Mouse (Mus musculus) monocyte, adult 2 months (primary cell): ENCODE measurements around the gene Dcun1d5.
A peak's percentile ranks its signal among the peaks of the same experiment; 100 is the strongest.
"Not testable (repeated sequence)": the region's sequence is repeated elsewhere in the genome, so short reads cannot be mapped to it uniquely, and the experiment has no call there.

Experiments used
- DNase-seq, 2 experiments: peaks; one replicate each; pipeline ENCODE4 v3.0.0; 2022; ENCODE audit warnings: low spot score in 2 of 2, low read depth in 1 of 2

Gene Dcun1d5

DNA sequence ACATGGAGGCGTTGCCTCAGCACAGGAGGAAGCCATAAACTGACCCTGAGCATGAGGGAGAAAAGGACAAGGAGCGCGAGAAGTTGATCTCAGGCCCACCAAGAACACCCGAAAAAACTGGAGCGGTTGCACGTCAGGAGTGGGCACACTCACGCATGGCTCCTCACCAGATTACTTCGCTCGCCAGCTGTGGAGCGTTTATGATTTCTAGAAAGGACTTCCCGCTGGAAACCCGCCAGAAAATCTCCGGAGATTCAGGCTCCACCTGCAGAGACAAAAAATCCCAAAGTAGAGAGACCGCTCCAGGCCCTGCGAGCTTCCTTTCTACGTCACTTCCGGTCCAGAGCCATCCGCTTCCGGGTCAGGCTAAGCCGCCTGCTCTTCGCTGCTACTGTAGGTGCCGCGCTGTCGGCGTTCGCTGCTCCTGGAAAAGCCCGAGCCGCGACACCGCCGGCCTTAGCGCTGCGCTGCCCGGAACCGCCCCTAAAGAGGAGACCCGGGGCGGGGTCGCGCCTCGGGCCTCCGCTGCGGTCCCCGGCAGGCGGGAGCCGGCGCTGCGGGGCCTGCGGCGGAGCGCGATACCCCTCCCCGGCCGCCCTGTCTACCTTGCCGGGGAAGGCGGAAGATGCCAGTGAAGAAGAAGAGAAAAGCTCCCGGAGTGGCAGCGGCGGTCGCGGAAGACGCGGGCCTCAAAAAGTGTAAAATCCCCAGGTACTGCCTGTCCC lies at the start of gene Dcun1d5, which contains the start of gene Dync2h1:
Gene Dcun1d5 (plus strand): TSS at position 349 of the 725 bp plus-strand sequence.
Gene Dync2h1 (minus strand): TSS at position 275 of the 725 bp plus-strand sequence.
- peak; percentile 75 to 84 for DNase-seq

DNA sequence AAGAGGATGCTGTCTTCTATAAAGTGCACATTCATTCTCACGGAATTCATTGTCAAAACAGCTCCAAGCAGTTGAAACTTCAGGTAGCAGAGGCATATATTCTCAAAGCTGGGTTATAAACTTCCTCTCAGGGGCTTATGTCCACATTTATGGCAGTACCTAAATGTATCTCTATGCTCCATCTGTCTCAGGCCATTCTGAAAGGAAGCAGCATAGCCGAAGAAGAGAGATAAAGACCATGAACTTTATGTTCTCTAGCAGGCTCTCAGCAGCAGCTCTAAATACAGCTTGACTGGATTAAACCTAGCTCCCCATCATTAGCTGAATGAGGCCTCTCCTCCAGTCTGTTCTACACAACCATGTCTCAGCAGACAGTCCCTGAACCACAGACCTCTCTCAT lies 29.9 kb upstream of the Dcun1d5 start:
- no peak for DNase-seq

DNA sequence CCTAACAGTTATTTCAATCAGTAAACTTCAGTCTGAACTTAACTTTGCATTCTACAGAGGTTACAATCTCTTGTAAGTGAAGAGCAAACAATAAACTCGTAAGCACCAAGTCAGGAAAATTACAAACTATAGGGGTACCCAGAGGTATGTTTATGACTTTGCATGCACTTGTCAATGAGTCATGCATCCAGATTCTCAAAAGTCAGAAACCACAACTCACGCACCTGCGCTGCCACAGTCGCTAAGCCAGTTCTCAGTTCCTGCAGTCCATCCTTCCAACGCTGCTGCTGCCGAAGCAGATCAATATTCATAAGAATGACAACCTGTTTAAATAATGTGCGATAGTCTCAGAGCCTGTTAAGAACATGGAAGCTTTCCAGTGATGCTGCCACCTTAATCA lies 25.7 kb upstream of the Dcun1d5 start:
- DNase-seq = no peak

GRCm38 (mm10) chr9:7159718-7160117 lies 24.6 kb upstream of the Dcun1d5 start:
- no peak for DNase-seq

DNA sequence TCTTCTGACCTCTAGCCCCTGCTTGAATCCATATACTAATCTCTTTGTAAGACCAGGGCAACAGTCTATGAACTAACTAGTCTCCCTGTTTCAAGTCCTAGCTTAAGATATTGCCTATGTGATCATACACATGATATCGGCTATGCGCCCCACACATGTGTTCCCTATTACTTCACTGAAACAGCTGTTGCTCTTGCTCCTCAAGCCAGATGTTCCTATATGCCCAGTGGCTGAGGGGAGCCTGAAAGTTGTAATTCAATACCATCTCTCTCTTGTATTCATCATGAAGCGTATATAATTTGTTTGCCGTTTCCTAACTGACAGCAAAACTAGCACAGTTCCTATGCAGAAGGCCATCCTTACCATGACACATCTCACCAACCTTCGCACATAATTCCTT lies 23.6 kb upstream of the Dcun1d5 start:
- no peak for DNase-seq

- no peak for DNase-seq
These were observed 16.9 kb upstream of the Dcun1d5 start for GRCm38 (mm10) chr9:7167339-7167998.

- no peak for DNase-seq
These were observed 10.6 kb upstream of the Dcun1d5 start for GRCm38 (mm10) chr9:7173756-7174155.

DNA sequence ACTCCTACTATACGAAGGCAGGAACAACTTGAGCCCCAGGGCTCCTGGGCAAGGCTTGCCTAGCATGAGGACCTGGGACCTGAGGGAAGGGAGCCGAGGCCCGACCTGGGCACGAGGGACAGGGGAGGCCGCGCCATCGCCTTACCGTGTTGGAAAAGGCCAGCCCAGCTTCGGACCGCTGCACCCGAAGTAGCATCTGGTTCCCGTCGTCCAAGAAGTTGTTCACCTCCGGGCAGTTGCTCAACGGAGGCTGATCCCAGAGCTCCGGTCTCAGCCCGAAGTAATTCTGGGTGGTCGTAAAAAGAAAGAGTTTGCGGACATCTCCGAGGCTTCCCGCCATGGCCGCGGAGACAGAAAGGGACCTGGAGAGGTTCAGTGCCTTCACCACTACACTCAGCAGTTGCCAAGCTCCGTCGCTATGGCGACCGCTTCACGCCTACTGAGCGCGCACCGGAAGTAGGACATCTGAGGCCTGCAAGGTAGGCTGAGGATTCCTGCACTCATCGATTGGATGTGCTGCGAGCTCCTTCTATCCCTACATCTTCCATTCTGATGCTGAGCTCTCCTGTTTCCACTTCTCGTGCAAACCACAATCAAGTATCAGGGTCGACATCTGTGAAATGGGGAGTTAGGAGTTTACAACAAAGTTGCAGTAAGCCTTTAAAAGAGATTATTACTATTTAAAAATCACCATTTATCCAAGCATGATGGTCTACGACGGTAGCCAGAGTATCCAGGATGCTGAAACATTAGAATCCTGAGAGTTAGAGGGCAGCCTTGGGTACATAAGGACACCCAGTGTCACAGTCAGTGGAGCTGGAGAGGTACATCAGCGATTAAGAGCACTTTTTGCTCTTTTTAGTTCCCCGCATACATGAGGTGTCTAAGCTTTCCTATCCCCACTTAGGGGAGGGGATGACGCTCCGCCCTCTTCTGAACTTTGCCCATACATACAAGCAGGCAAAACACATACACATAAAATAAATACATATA lies 7.4 kb upstream of the Dcun1d5 start:
- peak in 1 of 2 experiments; percentile 41 for DNase-seq

DNA sequence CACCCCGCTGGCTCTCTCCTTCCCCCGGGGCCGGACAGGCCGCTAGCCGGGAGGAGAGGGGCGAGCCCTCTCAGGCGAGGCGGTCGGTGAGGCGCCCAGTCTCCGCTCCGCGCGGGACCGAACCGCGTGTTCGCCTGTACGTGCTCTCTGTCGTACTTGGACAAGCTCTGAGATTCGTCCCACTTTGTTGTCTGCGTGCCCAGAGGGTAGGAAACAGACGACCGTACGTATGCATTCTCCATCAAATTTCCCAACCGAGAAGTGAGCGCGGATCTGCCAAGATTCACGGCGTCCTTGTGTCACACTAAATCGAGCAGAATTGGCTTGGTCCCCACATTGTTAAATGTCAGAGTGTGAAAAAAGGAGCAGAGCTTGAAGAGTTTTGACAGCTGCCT lies 574 bp downstream of the Dcun1d5 start:
- no peak for DNase-seq

GRCm38 (mm10) chr9:7190694-7191093 lies 6.4 kb downstream of the Dcun1d5 start:
- DNase-seq = not testable (repeated sequence)

DNA sequence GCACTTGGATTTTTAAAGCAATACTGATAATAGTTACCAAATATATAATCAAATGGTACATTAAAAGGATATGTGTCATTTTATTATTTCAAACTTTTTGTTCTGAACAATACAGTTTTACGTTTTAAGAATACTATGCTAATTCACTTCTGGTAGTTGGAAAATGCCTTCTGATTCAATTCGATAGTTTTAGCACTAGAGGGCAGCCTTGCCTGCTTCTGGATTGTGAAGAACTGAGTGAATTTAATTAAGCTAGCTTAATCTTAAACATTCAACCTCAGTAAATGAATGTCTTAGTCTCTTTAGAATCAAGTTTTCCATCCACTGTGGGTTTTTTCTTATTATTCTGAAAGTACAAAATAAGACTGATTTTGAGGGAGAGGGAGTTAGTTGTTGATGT lies 31.9 kb downstream of the Dcun1d5 start:
- no peak for DNase-seq

DNA sequence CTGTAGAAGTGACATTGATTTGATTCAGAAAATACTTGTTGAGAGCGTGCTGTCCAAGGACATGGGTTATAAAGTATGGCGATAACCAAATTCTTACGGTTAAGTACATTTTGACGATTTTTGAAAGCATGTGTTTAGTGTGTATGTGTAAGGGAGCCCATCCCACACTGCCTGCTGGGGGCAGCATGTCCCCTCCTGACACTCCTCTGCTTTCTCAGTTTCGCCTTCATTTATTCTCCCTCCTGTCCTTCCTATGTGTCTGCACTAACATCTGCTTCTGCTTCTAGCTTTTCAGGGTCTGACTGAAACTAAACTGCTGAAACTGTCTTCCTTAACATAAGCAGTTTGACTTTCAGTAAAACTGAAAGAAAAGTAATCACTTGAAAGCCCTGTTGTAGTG lies 36.7 kb downstream of the Dcun1d5 start:
- DNase-seq = no peak

DNA sequence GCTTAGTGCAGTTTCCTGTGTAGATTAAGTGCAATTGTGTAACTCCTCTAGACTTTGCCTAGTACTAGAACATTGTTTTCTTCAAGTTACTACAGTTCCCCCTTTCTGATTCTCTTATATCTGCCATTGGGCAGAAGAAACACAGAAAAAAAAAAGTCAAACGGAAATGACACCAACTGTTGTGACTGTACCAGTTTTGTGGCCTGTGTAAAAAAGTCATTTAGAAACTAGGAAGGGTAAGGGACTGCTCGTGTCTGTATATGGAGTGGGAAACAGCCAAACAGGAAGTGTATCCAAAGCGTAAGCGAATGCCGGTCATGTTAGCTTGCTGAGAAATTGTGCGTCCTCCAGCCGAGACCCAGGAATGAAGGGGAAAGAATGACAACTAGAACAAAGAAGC lies 37.1 kb downstream of the Dcun1d5 start:
- peak; percentile 15 to 17 for DNase-seq

DNA sequence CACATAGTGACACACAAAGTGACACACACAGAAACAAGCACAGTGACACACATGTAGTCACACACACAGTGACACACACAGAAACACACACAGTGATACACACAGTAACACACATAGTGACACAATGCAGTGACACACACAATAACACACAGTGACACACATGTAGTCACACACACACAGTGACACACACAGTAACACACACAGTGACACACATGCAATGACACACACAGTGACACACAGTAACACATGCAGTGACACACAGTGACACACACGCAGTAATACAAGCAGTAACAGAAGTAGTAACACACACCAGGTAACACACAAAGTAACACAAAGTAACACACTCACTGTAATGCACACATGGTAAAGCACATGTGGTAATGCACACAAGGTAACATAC lies 54.3 kb downstream of the Dcun1d5 start:
- no peak for DNase-seq

DNA sequence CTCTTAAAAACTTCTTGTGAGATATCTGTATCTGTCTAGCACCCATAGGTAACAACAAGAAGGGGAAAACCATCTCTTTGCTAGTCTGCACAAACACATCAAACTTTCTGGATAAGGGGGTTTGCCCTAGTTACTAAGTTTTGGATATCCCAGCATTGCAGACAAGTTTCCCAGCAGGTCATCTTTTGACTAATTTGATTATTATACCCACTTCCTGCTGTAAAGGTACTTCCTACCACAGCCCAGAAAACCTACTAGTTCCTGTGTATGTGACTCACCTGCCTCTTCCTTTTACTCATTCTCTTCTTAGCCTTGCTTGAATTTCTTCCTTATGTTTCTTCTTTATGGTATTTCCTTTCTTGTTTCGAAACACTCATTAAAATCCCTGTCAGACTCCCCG lies 55.6 kb downstream of the Dcun1d5 start:
- DNase-seq = no peak

DNA sequence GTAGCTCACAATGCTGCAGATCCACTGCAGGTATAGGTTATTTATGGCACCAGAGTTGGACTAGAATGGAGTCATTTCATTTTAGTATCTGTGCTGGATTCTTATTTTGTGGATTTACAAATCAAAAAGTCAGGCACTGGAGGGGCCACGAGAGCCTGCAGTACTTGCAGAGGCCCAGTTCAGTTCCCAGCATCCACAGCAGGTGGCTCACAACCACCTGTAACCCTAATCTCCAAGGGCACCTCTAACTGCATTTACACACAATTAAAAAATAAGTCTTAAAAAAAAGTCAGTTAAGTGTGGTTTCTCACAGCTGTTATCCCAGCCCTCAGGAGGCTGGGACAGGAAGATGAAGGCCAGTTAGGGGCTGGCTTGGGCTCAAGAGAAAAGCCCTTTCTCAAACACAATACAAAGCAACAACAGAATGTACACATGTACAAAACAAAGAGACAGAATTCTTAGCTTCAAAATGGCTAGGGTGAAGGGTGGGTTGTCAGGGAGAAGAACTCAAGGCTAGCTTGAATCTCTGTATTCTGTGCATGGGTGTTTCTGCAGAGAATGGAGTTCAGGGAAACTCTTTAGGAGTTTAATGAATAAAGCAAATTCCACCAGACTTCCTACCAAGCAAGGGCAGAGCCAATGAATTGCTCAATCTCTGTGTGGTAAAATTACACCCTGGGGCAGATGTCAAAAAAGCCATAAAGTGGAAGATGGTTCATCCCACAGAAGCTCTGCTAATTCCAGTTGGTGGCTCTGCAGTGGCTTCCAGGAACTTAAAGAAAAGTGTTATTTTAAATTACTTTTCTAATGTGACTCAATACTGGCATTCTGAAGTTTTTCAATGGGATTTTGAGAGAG lies 68.7 kb downstream of the Dcun1d5 start:
- no peak for DNase-seq
